Mouse (Mus musculus) adipocyte (in vitro differentiated cells): Measurements from ENCODE around the gene Acvr1.

Experiments used
- DNase-seq: peaks from one replicate; pipeline ENCODE4 v3.0.0-alpha.2; 2016; ENCODE audit warnings: low spot score

Acvr1 gene

GRCm38 (mm10) chr2:58415037-58415436 is 151.9 kb downstream of the Acvr1 start:
- DNase-seq: no peak

- peak; percentile 33 for DNase-seq
These were observed 157.9 kb downstream of the Acvr1 start for GRCm38 (mm10) chr2:58408926-58409634.

GRCm38 (mm10) chr2:58403481-58403880 is 163.5 kb downstream of the Acvr1 start:
- no peak for DNase-seq

- DNase-seq: no peak
These were observed 178.4 kb downstream of the Acvr1 start for GRCm38 (mm10) chr2:58388601-58389000.

GRCm38 (mm10) chr2:58380020-58380419 is 186.9 kb downstream of the Acvr1 start:
- DNase-seq: no peak

GRCm38 (mm10) chr2:58379475-58379874 is 187.5 kb downstream of the Acvr1 start:
- DNase-seq: no peak

- DNase-seq: no peak
These were observed 189.4 kb downstream of the Acvr1 start for GRCm38 (mm10) chr2:58377417-58378130.

- DNase-seq: no peak
These were observed 200.8 kb downstream of the Acvr1 start for GRCm38 (mm10) chr2:58366196-58366595.

- no peak for DNase-seq
These were observed 205.5 kb downstream of the Acvr1 start for GRCm38 (mm10) chr2:58361361-58362046.

- no peak for DNase-seq
These were observed 208.9 kb downstream of the Acvr1 start for GRCm38 (mm10) chr2:58358132-58358460.

GRCm38 (mm10) chr2:58357414-58358131 is 209.4 kb downstream of the Acvr1 start, which contains the start of gene Acvr1c:
Gene Acvr1c (minus strand): TSS chr2:58357895.
- DNase-seq: no peak

- DNase-seq: no peak
These were observed 209.9 kb downstream of the Acvr1 start for GRCm38 (mm10) chr2:58357068-58357413.

GRCm38 (mm10) chr2:58354389-58354788 is 212.6 kb downstream of the Acvr1 start:
- DNase-seq: peak; percentile 33

GRCm38 (mm10) chr2:58352846-58353245 is 214.1 kb downstream of the Acvr1 start:
- DNase-seq: peak; percentile 21

- DNase-seq: no peak
These were observed 216.3 kb downstream of the Acvr1 start for GRCm38 (mm10) chr2:58350657-58351056.
